Mouse (Mus musculus): Measurements from ENCODE around the gene Psmb1. TPM values are rescaled to one million over a fixed set of nuclear protein-coding genes. Genes with fewer than 3 reads are reported as not detected.

Gene Psmb1
- polyA plus RNA-seq, 1 experiment from 2014 or later, result 235 TPM

GRCm38 (mm10) chr17:15431021-15431514 is 68.5 kb downstream of the Psmb1 start:
- H3K36me3 ChIP-seq, result peaks cover 53% of the 10 kb centered on the region

DNA sequence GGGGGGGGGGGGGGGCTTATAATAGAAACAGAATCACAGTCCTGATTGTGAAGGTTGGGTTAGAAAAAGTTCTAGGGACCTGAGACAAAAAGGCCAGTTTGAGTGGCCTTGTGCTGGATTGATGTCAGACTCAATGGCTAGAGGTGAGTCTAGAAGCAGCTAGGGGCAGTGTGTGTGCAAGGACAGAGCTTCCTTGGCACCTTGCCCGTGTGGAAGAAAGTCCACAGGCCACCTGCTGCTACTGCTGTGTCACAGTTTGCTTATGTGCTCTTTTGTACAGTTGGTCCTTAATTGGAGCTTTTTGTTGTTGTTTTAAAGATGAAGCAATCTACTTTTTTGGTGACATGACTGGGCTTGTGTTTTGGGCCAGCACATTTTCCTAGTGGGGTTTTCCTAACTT is 69.6 kb downstream of the Psmb1 start:
- no peaks in the 10 kb centered on the region for H3K4me1 ChIP-seq
- 76% methylated on average over 1 of the region's 1 CpGs for WGBS
- no peak overlapping the region for H3K27ac ChIP-seq (replicated peaks)
- ATAC-seq (ENCODE audit: insufficient number of reproducible peaks, low FRiP score, low TSS enrichment, low read depth), result no peak
- H3K9ac ChIP-seq, result no peak overlapping the region
- no peak overlapping the region for H3K4me2 ChIP-seq (replicated peaks)
- H3K9me3 ChIP-seq (replicated peaks), result no peaks in the 10 kb centered on the region
- no peak overlapping the region for H3K4me3 ChIP-seq (replicated peaks)
- no peaks in the 10 kb centered on the region for H3K27me3 ChIP-seq
- H3K36me3 ChIP-seq, result peaks cover 64% of the 10 kb centered on the region

More at GRCm38 (mm10) chr17:15431021-15431514, 68.5 kb downstream of the Psmb1 start:
- H3K4me3 ChIP-seq (replicated peaks), result no peak overlapping the region
- ATAC-seq (ENCODE audit: insufficient number of reproducible peaks, low FRiP score, low TSS enrichment, low read depth), result no peak
- no peak overlapping the region for H3K9ac ChIP-seq
- 72% methylated on average over 5 of the region's 5 CpGs for WGBS
- no peak overlapping the region for H3K4me2 ChIP-seq (replicated peaks)
- H3K27me3 ChIP-seq, result no peaks in the 10 kb centered on the region
- no peaks in the 10 kb centered on the region for H3K4me1 ChIP-seq
- no peaks in the 10 kb centered on the region for H3K9me3 ChIP-seq (replicated peaks)
- no peak overlapping the region for H3K27ac ChIP-seq (replicated peaks)

DNA sequence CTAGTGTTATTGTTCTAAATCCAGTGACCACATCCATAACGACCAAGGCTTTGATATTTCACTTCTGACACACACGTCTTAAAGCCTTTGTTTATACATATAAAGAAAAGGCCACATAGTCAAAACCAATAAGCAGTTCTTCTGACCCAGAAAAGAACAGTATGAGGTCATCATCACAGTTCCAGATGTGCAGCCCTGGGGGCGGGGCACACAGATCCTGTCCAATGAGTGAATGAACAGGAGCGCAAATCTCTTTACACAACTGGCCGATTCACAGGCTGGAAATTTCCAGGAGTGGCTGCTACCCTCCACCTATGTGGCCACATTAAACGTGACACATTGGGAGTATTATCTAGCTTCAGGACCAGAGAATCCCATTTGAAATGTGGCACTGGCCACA is 70.1 kb downstream of the Psmb1 start:
- ATAC-seq (ENCODE audit: insufficient number of reproducible peaks, low FRiP score, low TSS enrichment, low read depth), result no peak
- Histone ChIP-seq H3K27me3 (no peaks in the 10 kb centered on the region), H3K9ac (no peak overlapping the region), H3K27ac (replicated peaks) (no peak overlapping the region), H3K4me2 (replicated peaks) (no peak overlapping the region), H3K4me3 (replicated peaks) (no peak overlapping the region), H3K9me3 (replicated peaks) (no peaks in the 10 kb centered on the region), H3K36me3 (peaks cover 67% of the 10 kb centered on the region), H3K4me1 (no peaks in the 10 kb centered on the region)
- 81% methylated on average over 6 of the region's 6 CpGs for WGBS

DNA sequence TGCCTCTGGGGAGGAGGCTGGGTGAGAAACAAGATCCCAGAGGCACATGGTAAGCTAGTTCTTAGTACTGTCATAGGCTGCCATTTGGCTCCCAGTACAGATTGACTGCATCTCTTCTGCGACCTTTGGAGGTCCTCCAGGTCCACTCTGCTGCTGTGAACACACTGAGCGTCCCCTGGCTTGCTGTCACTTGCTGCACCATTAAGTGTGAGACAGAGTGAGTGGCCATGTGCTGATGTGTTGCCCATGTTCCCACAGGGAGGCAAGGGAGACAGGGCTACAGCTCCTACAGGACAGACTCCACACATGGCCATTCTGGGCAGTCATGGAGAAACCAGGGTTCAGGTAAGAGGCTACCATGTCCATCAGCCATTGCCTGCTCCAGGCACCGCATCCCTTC is 73.6 kb downstream of the Psmb1 start:
- Histone ChIP-seq H3K36me3 (peaks cover 80% of the 10 kb centered on the region), H3K4me2 (replicated peaks) (no peak overlapping the region), H3K9me3 (replicated peaks) (no peaks in the 10 kb centered on the region), H3K27me3 (no peaks in the 10 kb centered on the region), H3K27ac (replicated peaks) (no peak overlapping the region), H3K9ac (no peak overlapping the region), H3K4me3 (replicated peaks) (no peak overlapping the region), H3K4me1 (no peaks in the 10 kb centered on the region)
- WGBS, result 92% methylated on average over 3 of the region's 3 CpGs
- no peak for ATAC-seq (ENCODE audit: insufficient number of reproducible peaks, low FRiP score, low TSS enrichment, low read depth)

Other genes with a start within 250 kb of the Psmb1 start
- gene Dll1, start 122.9 kb downstream of the Psmb1 start, polyA plus RNA-seq (2015; fragmentation: Nextera tagmentation; extraction: Ambion mirVana), result 10.3 and 11.4 TPM in 2 replicates
- gene Fam120b, start 103.5 kb downstream of the Psmb1 start, polyA plus RNA-seq (2015; fragmentation: Nextera tagmentation; extraction: Ambion mirVana), result 29.1 and 30.9 TPM in 2 replicates
- gene Tbp, start 137 bp upstream of the Psmb1 start, polyA plus RNA-seq (2015; fragmentation: Nextera tagmentation; extraction: Ambion mirVana), result 44.7 and 52.5 TPM in 2 replicates
- 43.1 and 44.9 TPM in 2 replicates for gene Pdcd2, start 27.6 kb upstream of the Psmb1 start, polyA plus RNA-seq (2015; fragmentation: Nextera tagmentation; extraction: Ambion mirVana)
- gene Prdm9, start 64.6 kb upstream of the Psmb1 start, polyA plus RNA-seq (2015; fragmentation: Nextera tagmentation; extraction: Ambion mirVana), result 1.8 TPM in 2 replicates
- 27.2 and 29.1 TPM in 2 replicates for gene Chd1, start 205.2 kb upstream of the Psmb1 start, polyA plus RNA-seq (2015; fragmentation: Nextera tagmentation; extraction: Ambion mirVana)